Mouse (Mus musculus) thymus, adult 2 months (tissue): Measurements from ENCODE around the gene Klhl7.

Experiments used
- CTCF ChIP-seq: fragments of 200-500 bp; IDR thresholded peaks from 2 replicates; pipeline ENCODE4 v1.5.1; 2012; ENCODE audit warnings: mild to moderate bottlenecking, control low read depth, low read length, moderate library complexity, borderline replicate concordance; ENCODE audit not compliant: control insufficient read depth, poor library complexity, insufficient read depth; ENCODE audit errors: extremely low read depth
- POLR2A ChIP-seq: fragments of 200-500 bp; IDR thresholded peaks from 2 replicates; pipeline ENCODE4 v1.6.1; 2012; ENCODE audit warnings: mild to moderate bottlenecking, low read length, control low read depth, moderate library complexity; ENCODE audit not compliant: control insufficient read depth, poor library complexity, insufficient read depth; ENCODE audit errors: extremely low read depth

DNA sequence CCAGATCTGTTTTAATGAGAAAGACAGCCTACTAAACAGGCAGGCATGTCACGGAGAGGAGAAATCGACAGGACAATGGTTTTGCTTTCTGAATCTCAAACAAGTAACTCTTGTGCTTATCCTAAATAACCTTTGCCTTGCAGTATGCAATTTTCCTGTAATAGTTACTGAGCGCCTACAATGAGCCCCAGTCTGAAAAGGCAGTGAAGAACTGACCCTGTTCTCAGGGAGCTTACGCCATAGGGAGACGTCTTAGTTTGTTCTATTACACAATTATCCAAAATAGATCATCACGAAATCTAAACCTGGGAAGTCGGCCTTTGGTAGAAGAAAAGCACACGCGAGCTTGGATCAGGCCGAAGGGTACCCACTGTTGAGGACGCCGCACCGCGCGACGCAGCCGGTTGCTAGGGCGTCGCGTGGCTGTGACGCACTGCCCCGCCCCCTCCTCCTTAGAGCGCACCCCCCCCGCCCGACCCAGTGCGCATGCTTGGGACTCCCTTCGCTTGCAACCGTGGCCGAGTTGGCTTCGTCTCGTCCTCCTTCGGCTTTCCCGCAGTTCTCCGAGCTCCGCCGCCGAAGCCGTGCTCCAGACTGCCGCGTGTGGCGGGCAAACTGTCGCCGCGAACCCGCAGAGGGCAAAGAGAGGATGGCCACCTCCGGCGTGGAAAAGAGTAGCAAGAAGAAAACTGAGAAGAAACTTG lies at the start of gene Klhl7:
- TF ChIP-seq POLR2A (0 out of 2 replicates have a peak, but pooled peaks have one; percentile 42), CTCF (no peak)
